Mouse (Mus musculus) forebrain, embryonic 15.5 days (tissue): Measurements from ENCODE around the gene Nedd8. TPM values are rescaled to one million over a fixed set of nuclear protein-coding genes. Genes with fewer than 3 reads are reported as not detected.
A peak's percentile ranks its signal among the peaks of the same experiment; 100 is the strongest.

Experiments
- ATAC-seq: fragments of 200-750 bp; cut with Nextera tagmentation; replicated peaks from 2 replicates; pipeline ENCODE4 v1.8.0; 2017; ENCODE audit warnings: mild to moderate bottlenecking, moderate TSS enrichment, moderate library complexity
- H3K27ac ChIP-seq: fragments of 300-500 bp; sonication (generic); replicated peaks from 2 replicates; pipeline ENCODE4 v1.5.1; 2015; ENCODE audit warnings: mild to moderate bottlenecking, inconsistent platforms
- H3K27me3 ChIP-seq: fragments of 300-500 bp; sonication (generic); 2 replicates; pipeline ENCODE4 v1.6.1; 2015; ENCODE audit warnings: inconsistent platforms
- H3K36me3 ChIP-seq: fragments of 300-500 bp; sonication (generic); 2 replicates; pipeline ENCODE4 v1.6.1; 2015; ENCODE audit warnings: mild to moderate bottlenecking, inconsistent platforms
- H3K4me1 ChIP-seq: fragments of 300-500 bp; sonication (generic); 2 replicates; pipeline ENCODE4 v1.6.1; 2015; ENCODE audit warnings: inconsistent platforms
- H3K4me2 ChIP-seq: fragments of 300-500 bp; sonication (generic); replicated peaks from 2 replicates; pipeline ENCODE4 v1.6.1; 2015; ENCODE audit warnings: mild to moderate bottlenecking, inconsistent platforms
- H3K4me3 ChIP-seq: fragments of 300-500 bp; sonication (generic); 2 replicates; pipeline ENCODE4 v1.5.1; 2015; ENCODE audit warnings: mild to moderate bottlenecking, inconsistent platforms
- H3K9ac ChIP-seq: fragments of 300-500 bp; sonication (generic); replicated peaks from 2 replicates; pipeline ENCODE4 v1.6.1; 2015; ENCODE audit warnings: mild to moderate bottlenecking, inconsistent platforms
- H3K9me3 ChIP-seq: fragments of 300-500 bp; sonication (generic); 2 replicates; pipeline ENCODE4 v1.6.1; 2016; ENCODE audit warnings: inconsistent platforms
- WGBS: fragments of 180-500 bp; shearing (Covaris S2); methylation state at CpG from one replicate; pipeline ENCODE4 v1.1.7; 2015; ENCODE audit warnings: mixed read lengths; 5-methylcytosine and 5-hydroxymethylcytosine counted together
- polyA plus RNA-seq: library from polyadenylated mRNA; unstranded; fragments of >200 nt; fragmentation: Nextera tagmentation; extraction: Ambion mirVana; gene quantifications from 2 replicates; pipeline ENCODE4 v1.2.1, GENCODE M21; 2015

Gene Nedd8
- polyA plus RNA-seq, result 563 and 611 TPM in 2 replicates

DNA sequence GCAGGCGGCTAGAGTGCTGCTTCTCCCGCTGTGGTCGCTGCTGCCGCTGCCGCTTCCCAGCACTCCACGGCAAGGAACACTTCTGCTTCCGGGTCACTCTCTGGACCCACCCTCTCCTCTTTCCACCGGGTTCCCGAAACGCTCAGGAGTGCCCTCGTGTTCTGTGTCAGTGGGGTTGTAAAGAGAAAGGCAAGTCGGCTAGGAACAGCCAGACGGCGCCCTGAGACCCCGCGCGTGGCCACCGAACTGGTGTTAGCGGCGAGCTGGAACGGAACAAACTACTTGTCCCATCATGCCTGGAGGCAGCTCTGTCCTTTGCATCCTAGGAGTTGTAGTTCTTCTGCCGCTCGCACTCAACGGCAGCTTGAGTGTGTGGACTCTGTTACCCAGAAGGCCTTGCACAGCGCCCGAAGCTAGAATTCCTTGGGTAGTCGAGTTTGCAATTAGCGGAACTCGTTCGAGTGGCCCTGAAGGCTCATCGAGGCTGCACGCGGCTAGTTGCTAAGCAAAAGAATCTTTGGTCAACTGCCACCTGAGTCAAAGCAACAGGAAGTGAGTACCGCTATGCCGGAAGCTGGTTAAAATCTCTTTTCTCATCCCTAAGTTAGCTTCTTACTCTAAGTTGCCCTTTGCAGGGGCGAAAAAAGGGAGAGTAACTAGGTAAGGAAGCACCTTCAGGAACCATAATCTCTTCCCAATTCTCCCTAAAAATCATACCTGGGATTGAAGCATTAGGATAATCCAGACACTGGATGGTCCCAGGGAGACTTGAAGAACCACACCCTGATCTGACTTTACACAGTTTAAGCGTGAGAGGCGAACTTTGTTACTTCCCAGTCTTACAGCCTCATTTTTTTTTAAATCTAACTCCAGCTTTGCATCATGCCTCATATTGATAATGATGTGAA, at the start of gene Nedd8, which contains the start of gene Gmpr2:
Gene Nedd8, minus strand, starts transcription at position 292 of the 908 bp plus-strand sequence.
Gene Gmpr2, plus strand, starts transcription at position 109 of the 908 bp plus-strand sequence.
- Histone ChIP-seq H3K9ac (peak within 1 kb of the TSS; percentile 70), H3K27me3 (no peaks in the 10 kb centered on the region), H3K4me2 (peak within 1 kb of the TSS; percentile 83), H3K36me3 (peaks cover 21% of the 10 kb centered on the region), H3K4me1 (peaks cover 34% of the 10 kb centered on the region), H3K27ac (peak within 1 kb of the TSS; percentile 90), H3K4me3 (peak within 1 kb of the TSS; percentile 70), H3K9me3 (no peaks in the 10 kb centered on the region)
- under 1% methylated on average over 38 of the region's 38 CpGs for WGBS
- peak; percentile 99 for ATAC-seq

DNA sequence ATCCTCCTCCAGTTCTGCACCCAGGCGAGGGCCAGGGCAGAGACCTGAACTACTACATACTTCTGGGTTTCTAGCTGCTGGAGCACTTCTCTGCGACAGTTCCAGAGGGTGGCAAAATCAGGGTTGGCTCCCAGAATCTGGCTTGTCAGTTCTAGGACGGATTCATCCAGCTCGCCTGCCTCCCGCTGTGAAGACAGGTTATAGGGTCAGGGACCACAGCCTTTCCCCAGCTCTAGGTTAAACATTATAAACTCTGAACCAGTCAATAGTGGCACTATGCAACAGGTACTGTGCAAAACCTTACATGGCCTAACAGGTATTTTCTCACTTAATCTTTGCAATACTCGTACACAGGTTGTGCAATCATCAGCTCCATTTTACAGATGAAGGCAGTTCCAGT, 49.2 kb upstream of the Nedd8 start:
- Histone ChIP-seq H3K27me3 (no peaks in the 10 kb centered on the region), H3K27ac (no peak overlapping the region), H3K9me3 (no peaks in the 10 kb centered on the region), H3K9ac (peak overlapping the region; percentile 81; the same call in 1 of the 2 replicates), H3K4me2 (peak overlapping the region; percentile 53), H3K4me1 (peaks cover 13% of the 10 kb centered on the region), H3K4me3 (peak overlapping the region; percentile 93), H3K36me3 (peaks cover 15% of the 10 kb centered on the region; the same call in 1 of the 2 replicates)
- ATAC-seq, result no peak
- 75% methylated on average over 6 of the region's 6 CpGs for WGBS

GRCm38 (mm10) chr14:55720666-55721065, 48.7 kb upstream of the Nedd8 start:
- Histone ChIP-seq H3K27ac (no peak overlapping the region), H3K36me3 (peaks cover 15% of the 10 kb centered on the region; the same call in 1 of the 2 replicates), H3K27me3 (no peaks in the 10 kb centered on the region), H3K4me3 (no peak overlapping the region), H3K9me3 (no peaks in the 10 kb centered on the region), H3K9ac (no peak overlapping the region), H3K4me2 (no peak overlapping the region), H3K4me1 (peaks cover 13% of the 10 kb centered on the region)
- WGBS, result 94% methylated on average over 12 of the region's 12 CpGs
- ATAC-seq, result no peak

DNA sequence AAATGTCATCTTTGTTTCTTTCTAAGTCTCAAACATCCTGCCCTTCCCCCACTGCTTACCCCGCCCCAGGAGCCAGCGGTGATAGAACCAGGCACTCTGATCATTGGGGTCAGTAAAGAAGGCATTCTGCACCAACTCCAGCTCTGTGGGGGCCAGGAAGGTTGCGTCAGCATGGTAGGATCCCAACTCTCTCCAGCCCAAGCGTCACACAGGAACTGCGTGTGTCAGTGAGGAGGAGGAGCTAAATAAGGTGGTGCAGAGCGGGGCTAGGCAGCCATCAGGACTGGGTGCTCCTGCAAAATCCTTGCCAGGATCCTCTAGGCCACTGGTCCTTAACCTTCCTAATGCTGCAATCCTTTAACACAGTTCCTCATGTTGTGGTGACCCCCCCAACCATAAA, 47.8 kb upstream of the Nedd8 start:
- Histone ChIP-seq H3K4me3 (no peak overlapping the region), H3K4me1 (peaks cover 13% of the 10 kb centered on the region), H3K36me3 (peaks cover 15% of the 10 kb centered on the region; the same call in 1 of the 2 replicates), H3K9me3 (no peaks in the 10 kb centered on the region), H3K27me3 (no peaks in the 10 kb centered on the region), H3K9ac (no peak overlapping the region), H3K27ac (no peak overlapping the region), H3K4me2 (no peak overlapping the region)
- ATAC-seq, result no peak
- WGBS, result 89% methylated on average over 6 of the region's 6 CpGs

DNA sequence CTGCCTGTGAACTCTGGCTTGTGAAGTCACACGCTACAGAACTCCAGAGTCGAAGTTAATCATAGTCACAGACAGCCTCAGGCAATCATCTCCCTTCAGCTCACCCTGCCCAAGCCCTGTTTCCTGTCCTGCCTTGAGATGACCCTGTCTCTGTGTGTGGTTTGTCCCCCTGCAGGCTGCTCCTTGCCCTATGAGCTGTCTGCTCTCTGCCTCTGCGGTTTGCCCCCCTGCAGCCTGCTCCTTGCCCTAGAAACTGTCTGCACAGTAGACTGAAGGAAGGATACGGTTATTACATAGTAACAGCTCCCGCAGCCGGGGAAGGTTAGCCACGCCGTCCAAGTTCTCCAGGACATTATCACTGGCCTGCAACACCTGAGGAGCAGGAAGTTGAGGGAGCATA, 45.0 kb upstream of the Nedd8 start:
- 89% methylated on average over 8 of the region's 8 CpGs for WGBS
- Histone ChIP-seq H3K4me1 (peaks cover 8% of the 10 kb centered on the region), H3K27ac (no peak overlapping the region), H3K9me3 (no peaks in the 10 kb centered on the region), H3K4me2 (no peak overlapping the region), H3K27me3 (0 out of 2 replicates have a peak, but pooled peaks cover 2% of the 10 kb centered on the region), H3K4me3 (no peak overlapping the region), H3K36me3 (peaks cover 15% of the 10 kb centered on the region; the same call in 1 of the 2 replicates), H3K9ac (no peak overlapping the region)
- ATAC-seq, result no peak

DNA sequence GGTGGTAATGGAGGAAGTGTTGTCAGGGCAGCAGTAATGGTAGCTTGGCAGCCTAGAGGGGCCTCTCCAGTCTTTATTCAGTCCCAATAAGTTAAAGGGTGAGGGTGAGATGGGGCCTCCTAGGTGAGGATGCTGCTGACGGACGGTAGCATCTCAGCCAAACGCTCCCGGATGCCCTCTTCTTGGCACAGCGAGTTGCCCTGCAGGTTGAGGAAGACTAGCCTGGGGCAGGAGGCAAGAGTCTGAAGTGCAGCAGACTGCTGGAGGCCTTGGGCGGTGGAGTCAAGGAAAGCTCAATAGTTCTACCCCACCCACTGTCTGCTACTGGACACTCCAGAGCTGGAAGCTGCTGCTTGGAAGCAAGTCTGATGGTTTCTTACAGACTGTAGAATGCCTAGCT, 44.3 kb upstream of the Nedd8 start:
- H3K9ac ChIP-seq, result no peak overlapping the region
- H3K36me3 ChIP-seq, result peaks cover 15% of the 10 kb centered on the region; the same call in 1 of the 2 replicates
- H3K4me3 ChIP-seq, result no peak overlapping the region
- no peak overlapping the region for H3K27ac ChIP-seq
- WGBS, result 95% methylated on average over 6 of the region's 6 CpGs
- H3K4me2 ChIP-seq, result no peak overlapping the region
- H3K9me3 ChIP-seq, result no peaks in the 10 kb centered on the region
- no peak for ATAC-seq
- H3K27me3 ChIP-seq, result 0 out of 2 replicates have a peak, but pooled peaks cover 2% of the 10 kb centered on the region
- peaks cover 5% of the 10 kb centered on the region for H3K4me1 ChIP-seq

DNA sequence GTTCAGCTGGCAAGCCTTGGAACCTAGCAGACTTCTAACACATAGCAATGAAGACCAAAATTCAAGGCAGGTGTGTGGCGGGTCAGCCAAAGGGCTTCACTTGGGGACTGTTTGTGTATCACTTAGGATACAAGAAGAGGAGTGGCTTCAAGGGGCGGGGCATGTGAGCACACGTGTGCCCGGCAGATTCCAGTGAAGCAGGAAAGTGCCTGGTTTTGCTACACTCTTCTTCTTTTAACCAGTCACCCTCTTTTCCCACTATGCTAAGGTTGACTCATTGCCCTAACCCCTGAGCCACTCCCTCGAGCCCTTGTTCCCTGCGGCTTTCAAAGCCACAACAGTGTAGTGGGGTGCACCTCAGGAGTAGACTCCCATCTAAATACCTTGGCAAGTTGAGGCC, 43.0 kb upstream of the Nedd8 start:
- 48% methylated on average over 6 of the region's 6 CpGs for WGBS
- no peak overlapping the region for H3K4me3 ChIP-seq
- no peak overlapping the region for H3K4me2 ChIP-seq
- no peak overlapping the region for H3K27ac ChIP-seq
- ATAC-seq, result no peak
- no peaks in the 10 kb centered on the region for H3K9me3 ChIP-seq
- 0 out of 2 replicates have a peak, but pooled peaks cover 2% of the 10 kb centered on the region for H3K27me3 ChIP-seq
- H3K4me1 ChIP-seq, result no peaks in the 10 kb centered on the region
- no peak overlapping the region for H3K9ac ChIP-seq
- H3K36me3 ChIP-seq, result peaks cover 13% of the 10 kb centered on the region; the same call in 1 of the 2 replicates

GRCm38 (mm10) chr14:55713729-55714122, 41.8 kb upstream of the Nedd8 start, which contains the start of gene Tgm1:
Gene Tgm1, minus strand, starts transcription at chr14:55713926.
- WGBS, result 40% methylated on average over 4 of the region's 4 CpGs
- Histone ChIP-seq H3K4me1 (no peaks in the 10 kb centered on the region), H3K9me3 (no peaks in the 10 kb centered on the region), H3K4me2 (no peak within 1 kb of the TSS), H3K9ac (no peak within 1 kb of the TSS), H3K36me3 (peaks cover 11% of the 10 kb centered on the region; the same call in 1 of the 2 replicates), H3K4me3 (no peak within 1 kb of the TSS), H3K27ac (no peak within 1 kb of the TSS), H3K27me3 (0 out of 2 replicates have a peak, but pooled peaks cover 2% of the 10 kb centered on the region)
- no peak for ATAC-seq

DNA sequence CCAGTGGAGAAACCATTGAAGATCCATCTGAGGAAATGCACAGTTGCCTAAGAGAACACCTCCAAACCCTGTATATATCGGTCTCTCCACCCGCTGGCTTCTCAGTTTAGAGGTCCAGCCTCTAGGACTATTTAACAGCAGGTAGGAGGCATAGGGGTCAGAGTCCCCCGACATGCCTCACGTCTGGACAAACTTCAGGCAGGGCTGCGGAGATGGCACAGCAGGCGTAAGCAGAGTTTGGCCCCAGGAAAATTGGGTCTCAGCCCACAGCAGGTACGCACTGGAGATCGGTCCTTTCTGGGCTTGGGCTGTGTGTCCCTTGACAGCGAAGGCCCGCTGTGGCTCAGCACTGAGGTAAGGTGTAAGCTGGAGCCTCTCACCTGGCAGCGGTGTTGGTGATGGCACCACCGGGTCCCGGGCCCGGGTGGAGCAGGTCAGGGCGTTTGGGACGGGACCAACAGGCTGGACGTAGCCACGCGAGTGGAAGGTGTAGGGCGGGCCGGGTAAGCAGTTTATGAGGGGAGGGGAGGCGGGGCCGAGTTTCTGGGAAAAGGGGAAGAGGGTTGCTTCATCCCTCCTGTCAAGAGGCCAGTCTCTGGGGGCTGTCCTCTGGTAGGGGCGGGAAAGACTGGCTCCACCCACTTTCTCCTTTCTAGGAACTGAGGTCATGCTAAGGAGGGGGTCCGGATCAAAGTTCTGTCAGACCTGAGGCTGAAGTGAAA, 41.2 kb upstream of the Nedd8 start:
- no peak for ATAC-seq
- no peaks in the 10 kb centered on the region for H3K4me1 ChIP-seq
- peaks cover 7% of the 10 kb centered on the region; the same call in 1 of the 2 replicates for H3K36me3 ChIP-seq
- no peak overlapping the region for H3K4me2 ChIP-seq
- no peak overlapping the region for H3K27ac ChIP-seq
- no peaks in the 10 kb centered on the region for H3K9me3 ChIP-seq
- 16% methylated on average over 25 of the region's 25 CpGs for WGBS
- H3K27me3 ChIP-seq, result 0 out of 2 replicates have a peak, but pooled peaks cover 2% of the 10 kb centered on the region
- no peak overlapping the region for H3K4me3 ChIP-seq
- H3K9ac ChIP-seq, result no peak overlapping the region

DNA sequence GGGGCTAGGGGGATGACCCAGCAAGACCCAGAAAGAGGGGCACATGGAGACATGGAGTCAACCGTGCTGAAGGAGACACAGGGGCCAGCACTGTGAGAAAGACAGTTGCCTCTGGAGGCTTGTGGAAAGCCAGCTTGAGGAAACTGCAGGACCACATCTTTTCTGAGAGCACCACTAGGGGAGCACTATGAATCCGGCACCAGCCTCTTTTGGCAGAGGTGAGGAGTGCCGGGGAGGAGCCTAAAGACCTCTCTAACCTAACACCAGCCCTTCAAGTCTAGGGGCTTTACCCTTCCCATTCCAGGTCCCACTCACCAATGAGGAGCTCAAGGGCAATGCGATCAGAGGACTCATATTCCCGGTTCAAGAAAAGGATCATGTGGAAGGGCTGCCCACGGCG, 39.9 kb upstream of the Nedd8 start:
- H3K4me3 ChIP-seq, result no peak overlapping the region
- no peak overlapping the region for H3K9ac ChIP-seq
- WGBS, result 81% methylated on average over 7 of the region's 7 CpGs
- H3K9me3 ChIP-seq, result no peaks in the 10 kb centered on the region
- ATAC-seq, result no peak
- no peaks in the 10 kb centered on the region for H3K4me1 ChIP-seq
- 0 out of 2 replicates have a peak, but pooled peaks cover 1% of the 10 kb centered on the region for H3K36me3 ChIP-seq
- H3K27me3 ChIP-seq, result 0 out of 2 replicates have a peak, but pooled peaks cover 2% of the 10 kb centered on the region
- H3K27ac ChIP-seq, result no peak overlapping the region
- no peak overlapping the region for H3K4me2 ChIP-seq

DNA sequence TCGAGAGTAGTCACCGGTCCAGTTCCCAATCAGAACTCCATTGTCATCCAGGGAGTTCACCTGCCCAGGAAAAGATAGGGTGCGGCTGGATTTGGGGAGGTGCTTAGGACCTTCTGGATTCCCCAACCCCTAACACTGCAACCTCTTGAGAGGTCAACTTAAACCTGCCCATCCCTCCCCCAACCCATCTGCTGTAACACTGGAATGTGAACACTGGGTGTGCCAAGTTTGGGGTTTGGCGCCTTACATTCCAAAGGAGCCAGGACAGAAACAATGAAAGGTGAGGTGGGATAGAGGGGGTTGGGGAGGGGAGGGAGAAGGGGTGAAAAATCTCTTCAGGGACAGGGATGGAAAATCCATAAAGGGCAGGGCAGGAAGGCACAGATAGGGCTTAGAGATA, 37.6 kb upstream of the Nedd8 start:
- Histone ChIP-seq H3K4me3 (no peak overlapping the region), H3K27me3 (0 out of 2 replicates have a peak, but pooled peaks cover 2% of the 10 kb centered on the region), H3K9me3 (no peaks in the 10 kb centered on the region), H3K4me2 (no peak overlapping the region), H3K4me1 (no peaks in the 10 kb centered on the region), H3K27ac (no peak overlapping the region), H3K36me3 (no peaks in the 10 kb centered on the region), H3K9ac (no peak overlapping the region)
- ATAC-seq, result no peak
- 90% methylated on average over 4 of the region's 4 CpGs for WGBS

- ATAC-seq, result no peak
- Histone ChIP-seq H3K4me1 (no peaks in the 10 kb centered on the region), H3K4me2 (no peak overlapping the region), H3K9me3 (no peaks in the 10 kb centered on the region), H3K9ac (no peak overlapping the region), H3K27me3 (no peaks in the 10 kb centered on the region), H3K27ac (no peak overlapping the region), H3K36me3 (no peaks in the 10 kb centered on the region), H3K4me3 (no peak overlapping the region)
- 86% methylated on average over 5 of the region's 5 CpGs for WGBS
These were observed 35.5 kb upstream of the Nedd8 start for GRCm38 (mm10) chr14:55707397-55707796.
